Mouse (Mus musculus): Measurements from ENCODE around the gene Amy2a2. TPM values are rescaled to one million over a fixed set of nuclear protein-coding genes. Genes with fewer than 3 reads are reported as not detected.
"Not testable (repeated sequence)": the region's sequence is repeated elsewhere in the genome, so short reads cannot be mapped to it uniquely, and the experiment has no call there.

Amy2a2 gene
- total RNA-seq (2021): not detected
- long read RNA-seq: 0 reads

DNA sequence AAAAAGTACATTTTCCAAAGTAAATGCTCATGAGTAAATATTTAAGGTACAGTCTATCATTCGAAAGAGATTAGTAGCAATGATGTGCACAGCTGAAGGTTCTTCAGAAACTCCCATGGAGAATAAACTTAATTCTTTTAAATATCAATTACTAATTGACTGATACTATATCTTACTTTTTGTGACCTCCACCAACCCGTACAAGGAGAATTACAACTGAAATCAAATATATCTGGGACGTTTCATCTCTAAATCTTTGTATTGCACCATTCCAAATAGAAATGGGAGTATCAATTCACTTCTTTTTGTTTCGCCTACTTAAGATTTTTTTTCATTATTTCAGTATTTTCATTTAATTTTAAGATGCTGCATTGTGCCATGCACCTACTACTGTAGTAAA is at the start of gene Amy2a2:
Amy2a2 (minus strand) TSS at position 101 of the 400 bp plus-strand sequence.
- DNase-seq (ENCODE audit: low spot score in 2 of 2): not testable (repeated sequence)

DNA sequence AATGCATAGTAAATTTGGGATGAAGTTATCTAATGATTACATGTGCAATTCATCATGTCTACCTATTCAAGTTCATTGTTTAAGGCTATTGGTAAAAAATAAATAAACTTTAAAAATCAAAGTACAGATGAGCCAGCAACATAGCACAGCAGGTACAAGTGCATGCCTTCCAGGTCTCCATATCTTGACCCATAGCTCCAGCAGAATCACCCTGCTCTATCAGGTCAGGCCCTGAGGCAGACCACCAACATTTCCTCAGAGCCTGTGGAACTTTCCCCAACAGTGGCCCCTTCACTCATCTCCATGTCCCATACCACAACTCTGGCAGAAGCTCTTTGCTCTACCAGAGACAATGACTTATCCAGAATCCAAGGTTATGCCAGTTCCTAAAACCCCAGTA is 11.0 kb downstream of the Amy2a2 start:
- not testable (repeated sequence) for DNase-seq (ENCODE audit: low spot score in 2 of 2)

DNA sequence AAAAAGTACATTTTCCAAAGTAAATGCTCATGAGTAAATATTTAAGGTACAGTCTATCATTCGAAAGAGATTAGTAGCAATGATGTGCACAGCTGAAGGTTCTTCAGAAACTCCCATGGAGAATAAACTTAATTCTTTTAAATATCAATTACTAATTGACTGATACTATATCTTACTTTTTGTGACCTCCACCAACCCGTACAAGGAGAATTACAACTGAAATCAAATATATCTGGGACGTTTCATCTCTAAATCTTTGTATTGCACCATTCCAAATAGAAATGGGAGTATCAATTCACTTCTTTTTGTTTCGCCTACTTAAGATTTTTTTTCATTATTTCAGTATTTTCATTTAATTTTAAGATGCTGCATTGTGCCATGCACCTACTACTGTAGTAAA is 32.5 kb downstream of the Amy2a2 start, which contains the start of gene Amy2a3:
Amy2a3 (minus strand) TSS at position 101 of the 400 bp plus-strand sequence.
- not testable (repeated sequence) for DNase-seq (ENCODE audit: low spot score in 2 of 2)

DNA sequence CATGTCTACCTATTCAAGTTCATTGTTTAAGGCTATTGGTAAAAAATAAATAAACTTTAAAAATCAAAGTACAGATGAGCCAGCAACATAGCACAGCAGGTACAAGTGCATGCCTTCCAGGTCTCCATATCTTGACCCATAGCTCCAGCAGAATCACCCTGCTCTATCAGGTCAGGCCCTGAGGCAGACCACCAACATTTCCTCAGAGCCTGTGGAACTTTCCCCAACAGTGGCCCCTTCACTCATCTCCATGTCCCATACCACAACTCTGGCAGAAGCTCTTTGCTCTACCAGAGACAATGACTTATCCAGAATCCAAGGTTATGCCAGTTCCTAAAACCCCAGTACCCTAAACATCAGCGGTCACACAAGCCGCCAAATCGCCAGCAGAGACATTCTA is 43.5 kb downstream of the Amy2a2 start:
- DNase-seq (ENCODE audit: low spot score in 2 of 2): not testable (repeated sequence)

Other genes with a start within 250 kb of the Amy2a2 start
- not detected for gene Amy2a5, start 97.8 kb downstream of the Amy2a2 start, total RNA-seq (2021)
- gene Amy2a4, start 65.2 kb downstream of the Amy2a2 start, total RNA-seq (2021): not detected
- not detected for gene Amy2a3, start 32.6 kb downstream of the Amy2a2 start, total RNA-seq (2021)
- not detected for gene Amy2a1, start 175.8 kb upstream of the Amy2a2 start, total RNA-seq (2021)